Comparison of ENCODE assay signal across 8 mouse cellular contexts in the genomic region with DNA sequence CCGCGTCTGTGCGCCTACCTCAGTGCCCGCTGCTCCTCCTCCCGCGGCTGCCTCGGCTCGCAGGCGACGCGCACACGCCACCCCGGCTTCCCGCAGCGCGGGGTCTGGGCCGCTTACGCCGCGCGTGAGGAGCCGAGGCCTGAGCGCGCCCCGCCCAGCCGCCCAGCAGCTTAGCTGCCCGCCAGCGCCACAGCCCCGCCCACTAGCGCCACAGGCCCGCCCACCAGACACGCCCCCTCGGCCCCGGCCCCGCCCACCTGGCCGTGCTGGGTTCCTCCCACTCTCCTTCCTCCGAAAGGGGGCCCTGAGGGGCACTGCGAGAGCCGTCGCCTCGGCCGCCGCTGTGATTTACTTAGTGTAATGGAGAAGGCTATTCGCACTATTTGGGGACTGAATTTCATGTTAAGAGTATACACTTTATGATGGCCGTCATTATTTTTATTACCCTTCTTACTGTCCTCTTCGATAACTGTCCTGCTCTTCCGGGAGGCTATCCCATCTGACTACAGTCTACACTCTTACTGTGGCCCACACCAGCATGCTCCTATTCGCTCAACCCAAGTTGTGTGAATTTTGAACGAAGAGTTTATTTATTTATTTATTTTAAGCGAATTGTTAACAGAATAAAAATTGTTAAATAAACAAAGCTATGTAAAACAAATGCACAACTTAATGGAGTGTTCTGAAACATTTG. TPM values are rescaled to one million over a fixed set of nuclear protein-coding genes. Genes with fewer than 3 reads are reported as not detected.
A peak's percentile ranks its signal among the peaks of the same experiment; 100 is the strongest.
DNase-seq lines count a peak whose midpoint lies in the region; ATAC-seq and TF ChIP-seq lines count a peak whose summit lies in the region.

Gene Ppp2r3a, minus strand, starts transcription at position 152 of the 694 bp plus-strand sequence.

- H3K27me3 ChIP-seq in embryonic facial prominence, embryonic 10.5 days (replicated peaks; ENCODE audit: low read depth, poor library complexity, severe bottlenecking): no peaks in the 10 kb centered on the region
- no peaks in the 10 kb centered on the region for H3K27me3 ChIP-seq in intestine, postnatal 0 days (replicated peaks; ENCODE audit: control insufficient read depth, insufficient read depth, low read length)
- H3K27me3 ChIP-seq in midbrain, embryonic 10.5 days (ENCODE audit: low read depth, poor library complexity, severe bottlenecking): no peaks in the 10 kb centered on the region

- intact Hi-C loops in left cerebral cortex, postnatal 36 days (cut with DNase I): loop anchor here (2.0 to 5.0 kb wide), 2 partner anchors 69 to 179 kb away; partner anchors contain the start of gene Msl2

- peak; percentile 54 for TF ChIP-seq CTCF in intestine, postnatal 0 days (IDR thresholded peaks at IDR 0.05; ENCODE audit: low read depth)

- H3K27ac ChIP-seq in embryonic facial prominence, embryonic 10.5 days (replicated peaks): peak within 1 kb of the TSS; percentile 96
- H3K27ac ChIP-seq in intestine, postnatal 0 days (ENCODE audit: low read depth, low read length): peak within 1 kb of the TSS; percentile 98
- peak within 1 kb of the TSS; percentile 95 for H3K27ac ChIP-seq in midbrain, embryonic 10.5 days (replicated peaks)

- peak within 1 kb of the TSS; percentile 84 for H3K4me3 ChIP-seq in embryonic facial prominence, embryonic 10.5 days
- H3K4me3 ChIP-seq in intestine, postnatal 0 days (ENCODE audit: low read depth, low read length): peak within 1 kb of the TSS; percentile 77
- peak within 1 kb of the TSS; percentile 85 for H3K4me3 ChIP-seq in midbrain, embryonic 10.5 days

- peak; percentile 100 for DNase-seq in adrenal gland, postnatal 14 days
- peak; percentile 99 for DNase-seq in embryonic facial prominence, embryonic 10.5 days (ENCODE audit: low spot score)
- DNase-seq in left cerebral cortex, postnatal 36 days (ENCODE audit: low spot score in 2 of 2): peak; percentile 95 to 96
- peak; percentile 99 for DNase-seq in midbrain, embryonic 10.5 days (ENCODE audit: low spot score)
- DNase-seq in right cerebral cortex, postnatal 36 days (ENCODE audit: low spot score in 2 of 2): peak; percentile 93 to 94
- DNase-seq in urinary bladder, postnatal 4 days (ENCODE audit: low spot score in 2 of 2): peak; percentile 99

- peak; percentile 93 for ATAC-seq in granulocyte monocyte progenitor cell, adult 5-6 weeks (replicated peaks; ENCODE audit: poor library complexity, severe bottlenecking)
- ATAC-seq in intestine, postnatal 0 days: peak; percentile 97

- WGBS in embryonic facial prominence, embryonic 10.5 days: 1% methylated on average over 50 of the region's 50 CpGs
- WGBS in intestine, postnatal 0 days: under 1% methylated on average over 43 of the region's 50 CpGs
- 2% methylated on average over 42 of the region's 50 CpGs for WGBS in midbrain, embryonic 10.5 days

- H3K4me2 ChIP-seq in intestine, postnatal 0 days (replicated peaks; ENCODE audit: low read depth): peak within 1 kb of the TSS; percentile 85

- H3K4me1 ChIP-seq in embryonic facial prominence, embryonic 10.5 days: peaks cover 18% of the 10 kb centered on the region
- no peaks in the 10 kb centered on the region for H3K4me1 ChIP-seq in intestine, postnatal 0 days (replicated peaks; ENCODE audit: control insufficient read depth, insufficient read depth, low read length)
- peaks cover 35% of the 10 kb centered on the region for H3K4me1 ChIP-seq in midbrain, embryonic 10.5 days

- no peaks in the 10 kb centered on the region for H3K36me3 ChIP-seq in embryonic facial prominence, embryonic 10.5 days (replicated peaks)
- H3K36me3 ChIP-seq in intestine, postnatal 0 days (ENCODE audit: control insufficient read depth, insufficient read depth): no peaks in the 10 kb centered on the region
- no peaks in the 10 kb centered on the region for H3K36me3 ChIP-seq in midbrain, embryonic 10.5 days

- peak within 1 kb of the TSS; percentile 87 for H3K9ac ChIP-seq in intestine, postnatal 0 days (ENCODE audit: low read depth, low read length)

- H3K9me3 ChIP-seq in embryonic facial prominence, embryonic 10.5 days: no peaks in the 10 kb centered on the region
- no peaks in the 10 kb centered on the region for H3K9me3 ChIP-seq in intestine, postnatal 0 days (ENCODE audit: control insufficient read depth)
- H3K9me3 ChIP-seq in midbrain, embryonic 10.5 days (replicated peaks): no peaks in the 10 kb centered on the region

RNA-seq across cellular contexts. Expression of gene Ppp2r3a, which starts in this region (rescaled TPM):
- 24.2 and 28.6 TPM in 2 replicates for total RNA-seq in adrenal gland, postnatal 14 days (2021)
- 10.6 and 10.9 TPM in 2 replicates for polyA plus RNA-seq in embryonic facial prominence, embryonic 10.5 days (2016; fragmentation: Nextera tagmentation; extraction: Ambion mirVana)
- total RNA-seq in granulocyte monocyte progenitor cell, adult 5-6 weeks (2014; fragmentation: Nextera tagmentation): 14.8 and 16.3 TPM in 2 replicates
- 5.5 and 10.0 TPM in 2 replicates for total RNA-seq in granulocyte monocyte progenitor cell, adult 5-6 weeks (2017)
- polyA plus RNA-seq in intestine, postnatal 0 days (2015; fragmentation: Nextera tagmentation; extraction: Ambion mirVana): 4.5 and 5.0 TPM in 2 replicates
- total RNA-seq in left cerebral cortex, postnatal 36 days (2021): 10 to 100 TPM; 20.4 to 22.3 TPM
- polyA plus RNA-seq in midbrain, embryonic 10.5 days (2016; fragmentation: Nextera tagmentation; extraction: Ambion mirVana): 8.0 and 9.1 TPM in 2 replicates

Comparison
In these comparisons a context has a peak if more than half of its experiments do, and no peak if none do; other contexts are left out.
1. Peak in every context shown above with its lines: DNase-seq, ATAC-seq, H3K4me3 ChIP-seq and H3K27ac ChIP-seq.